In the genomic region with DNA sequence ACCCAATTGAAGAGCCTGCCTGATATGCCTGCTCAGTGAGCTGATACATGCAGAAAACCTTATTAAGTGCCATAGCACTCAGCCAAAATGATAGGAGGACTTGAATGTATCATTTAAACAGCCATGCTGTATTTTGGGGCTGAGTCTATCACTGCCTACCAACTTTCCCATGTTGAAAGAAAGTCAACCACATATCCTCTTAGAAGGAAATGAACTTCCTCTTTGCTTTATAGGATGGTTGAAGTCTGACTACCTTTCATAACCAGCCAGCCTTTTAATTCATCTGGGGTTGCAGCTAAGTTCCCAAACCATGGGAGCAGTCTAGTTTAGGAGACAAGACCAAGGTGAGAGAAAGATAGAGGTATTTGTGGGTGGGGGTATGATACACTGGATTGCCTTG, we compare ENCODE assay signal across 15 mouse cellular contexts.
"Had no signal": no experiment of that assay in that cellular context is flagged by ENCODE, and none has a peak within 500 bp of the region (broad histone marks: within the 10 kb centered on the region; RNA-seq: fewer than 3 reads in every experiment).

No protein-coding gene starts in this region.

- H3K36me3 ChIP-seq: lung, embryonic 15.5 days; midbrain, embryonic 13.5 days; midbrain, embryonic 15.5 days; neural tube, embryonic 12.5 days; stomach, embryonic 15.5 days had no signal

- H3K9me3 ChIP-seq: lung, embryonic 15.5 days; megakaryocyte, embryonic 14.5 days; midbrain, embryonic 13.5 days; midbrain, embryonic 15.5 days; neural tube, embryonic 12.5 days; stomach, embryonic 15.5 days had no signal

- DNase-seq: liver, postnatal 0 days; lung, adult 2 months; lung, postnatal 4 days; right cerebral cortex, postnatal 14 days; thymus, adult 18-20 months; thymus, postnatal 14 days; thymus, postnatal 36 days had no signal

- H3K27me3 ChIP-seq: lung, embryonic 15.5 days; midbrain, embryonic 13.5 days; midbrain, embryonic 15.5 days; neural tube, embryonic 12.5 days; stomach, embryonic 15.5 days had no signal

- H3K4me1 ChIP-seq: midbrain, embryonic 13.5 days; midbrain, embryonic 15.5 days; neural tube, embryonic 12.5 days; stomach, embryonic 15.5 days had no signal

- H3K9ac ChIP-seq: liver, postnatal 0 days; lung, embryonic 15.5 days; midbrain, embryonic 13.5 days; midbrain, embryonic 15.5 days; neural tube, embryonic 12.5 days; stomach, embryonic 15.5 days had no signal

- H3K4me3 ChIP-seq: lung, embryonic 15.5 days; megakaryocyte, embryonic 14.5 days; midbrain, embryonic 13.5 days; midbrain, embryonic 15.5 days; neural tube, embryonic 12.5 days; stomach, embryonic 15.5 days had no signal

- H3K27ac ChIP-seq: lung, embryonic 15.5 days; midbrain, embryonic 13.5 days; midbrain, embryonic 15.5 days; neural tube, embryonic 12.5 days; stomach, embryonic 15.5 days had no signal

- ATAC-seq: liver, postnatal 0 days; lung, postnatal 0 days; midbrain, embryonic 13.5 days; midbrain, embryonic 15.5 days had no signal

- H3K4me2 ChIP-seq: lung, embryonic 15.5 days; midbrain, embryonic 11.5 days; midbrain, embryonic 13.5 days; midbrain, embryonic 15.5 days; neural tube, embryonic 12.5 days; stomach, embryonic 15.5 days had no signal
